Mouse (Mus musculus) limb, embryonic 10.5 days (tissue): Measurements from ENCODE around the gene Cldn3. TPM values are rescaled to one million over a fixed set of nuclear protein-coding genes. Genes with fewer than 3 reads are reported as not detected.

Experiments
- DNase-seq: peaks from one replicate; pipeline ENCODE4 v3.0.0-alpha.2; 2017; ENCODE audit warnings: low spot score
- H3K27ac ChIP-seq: fragments of 300-500 bp; sonication (generic); 2 replicates; pipeline ENCODE4 v1.5.1; 2016; ENCODE audit warnings: mild to moderate bottlenecking
- H3K27me3 ChIP-seq: fragments of 300-500 bp; sonication (generic); 2 replicates; pipeline ENCODE4 v1.6.1; 2016; ENCODE audit warnings: low read depth, mild to moderate bottlenecking; ENCODE audit not compliant: poor library complexity, severe bottlenecking
- H3K36me3 ChIP-seq: fragments of 300-500 bp; sonication (generic); 2 replicates; pipeline ENCODE4 v1.6.1; 2016; ENCODE audit warnings: mild to moderate bottlenecking, moderate library complexity
- H3K4me1 ChIP-seq: fragments of 300-500 bp; sonication (generic); 2 replicates; pipeline ENCODE4 v1.6.1; 2016
- H3K4me3 ChIP-seq: fragments of 300-500 bp; sonication (generic); 2 replicates; pipeline ENCODE4 v1.5.1; 2016; ENCODE audit warnings: mild to moderate bottlenecking, moderate library complexity
- H3K9me3 ChIP-seq: fragments of 300-500 bp; sonication (generic); replicated peaks from 2 replicates; pipeline ENCODE4 v1.6.1; 2016; ENCODE audit warnings: mild to moderate bottlenecking
- WGBS: fragments of 180-500 bp; shearing (Covaris S2); methylation state at CpG from one replicate; pipeline ENCODE4 v1.1.7; 2016; 5-methylcytosine and 5-hydroxymethylcytosine counted together
- polyA plus RNA-seq: library from polyadenylated mRNA; unstranded; fragments of >200 nt; fragmentation: Nextera tagmentation; extraction: Ambion mirVana; gene quantifications from 2 replicates; pipeline ENCODE4 v1.2.1, GENCODE M21; 2016

Gene Cldn3
- polyA plus RNA-seq, 1 experiment from 2014 or later = 8.3 TPM

GRCm38 (mm10) chr5:135012671-135013441, 26.8 kb downstream of the Cldn3 start:
- no peaks in the 10 kb centered on the region for H3K36me3 ChIP-seq
- peaks cover 46% of the 10 kb centered on the region for H3K4me1 ChIP-seq
- peak; percentile 86 for DNase-seq
- peak overlapping the region; percentile 41 for H3K4me3 ChIP-seq
- H3K27me3 ChIP-seq = peaks cover 12% of the 10 kb centered on the region; the same call in 1 of the 2 replicates
- H3K27ac ChIP-seq = peak overlapping the region; percentile 64
- 4% methylated on average over 16 of the region's 16 CpGs for WGBS
- H3K9me3 ChIP-seq = no peaks in the 10 kb centered on the region

GRCm38 (mm10) chr5:135015497-135015896, 29.5 kb downstream of the Cldn3 start:
- WGBS = 16% methylated on average over 7 of the region's 7 CpGs
- H3K36me3 ChIP-seq = no peaks in the 10 kb centered on the region
- no peaks in the 10 kb centered on the region for H3K9me3 ChIP-seq
- H3K4me3 ChIP-seq = no peak overlapping the region
- H3K4me1 ChIP-seq = peaks cover 32% of the 10 kb centered on the region
- DNase-seq = peak; percentile 86
- peaks cover 12% of the 10 kb centered on the region; the same call in 1 of the 2 replicates for H3K27me3 ChIP-seq
- H3K27ac ChIP-seq = no peak overlapping the region

DNA sequence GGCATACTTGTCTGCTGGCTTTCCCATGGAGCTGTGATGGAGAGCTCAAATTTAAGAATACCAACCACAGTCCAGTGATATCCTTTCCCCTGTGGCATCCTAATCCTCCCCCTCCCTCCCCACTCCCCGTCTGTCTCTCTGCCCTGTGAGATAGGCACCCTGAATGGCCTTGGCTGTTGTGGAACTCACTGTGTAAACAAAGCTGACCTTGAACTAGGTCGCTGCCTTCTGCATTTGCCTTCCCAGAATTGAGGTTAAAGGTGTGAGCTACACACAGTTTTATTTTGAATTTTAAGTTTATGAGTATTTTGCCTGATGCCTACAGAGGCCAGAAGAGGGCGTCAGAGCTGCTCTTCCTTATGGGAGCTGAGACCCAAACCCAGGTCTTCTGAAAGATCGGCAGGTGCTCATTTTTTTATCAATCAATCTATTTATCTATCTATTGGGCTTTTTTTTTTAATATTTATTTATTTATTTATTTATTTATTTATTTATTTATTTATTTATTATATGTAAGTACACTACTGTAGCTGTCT, 30.3 kb downstream of the Cldn3 start:
- no peak for DNase-seq
- WGBS = 61% methylated on average over 4 of the region's 4 CpGs
- Histone ChIP-seq H3K9me3 (no peaks in the 10 kb centered on the region), H3K4me3 (no peak overlapping the region), H3K4me1 (peaks cover 24% of the 10 kb centered on the region), H3K27ac (no peak overlapping the region), H3K36me3 (no peaks in the 10 kb centered on the region), H3K27me3 (peaks cover 12% of the 10 kb centered on the region; the same call in 1 of the 2 replicates)

DNA sequence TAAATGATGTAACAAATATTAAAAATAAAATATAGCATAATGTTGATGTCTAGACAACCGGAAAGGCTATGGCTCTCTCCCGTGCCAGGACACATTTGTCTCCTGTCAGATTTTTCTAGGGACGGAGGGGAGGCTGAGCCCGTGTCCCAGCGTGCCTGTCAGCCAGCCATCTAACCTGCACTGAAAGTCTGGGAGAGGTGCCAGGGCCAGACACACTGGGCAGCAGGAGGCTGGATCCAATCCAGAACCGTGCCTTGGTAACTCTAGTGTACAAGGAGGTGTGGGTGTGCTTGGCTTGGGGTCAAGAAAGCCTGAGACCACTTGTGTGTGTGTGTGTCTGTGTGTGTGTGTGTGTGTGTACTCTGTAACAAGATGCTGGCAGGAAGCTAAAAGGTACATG, 35.8 kb downstream of the Cldn3 start:
- Histone ChIP-seq H3K9me3 (no peaks in the 10 kb centered on the region), H3K4me1 (peaks cover 34% of the 10 kb centered on the region), H3K4me3 (no peak overlapping the region), H3K27me3 (no peaks in the 10 kb centered on the region), H3K27ac (no peak overlapping the region), H3K36me3 (0 out of 2 replicates have a peak, but pooled peaks cover 1% of the 10 kb centered on the region)
- WGBS = 82% methylated on average over 6 of the region's 6 CpGs
- no peak for DNase-seq

- Histone ChIP-seq H3K9me3 (no peaks in the 10 kb centered on the region), H3K27ac (peak within 1 kb of the TSS; percentile 87), H3K36me3 (0 out of 2 replicates have a peak, but pooled peaks cover 4% of the 10 kb centered on the region), H3K27me3 (no peaks in the 10 kb centered on the region), H3K4me3 (peak within 1 kb of the TSS; percentile 91), H3K4me1 (peaks cover 37% of the 10 kb centered on the region)
- under 1% methylated on average over 61 of the region's 61 CpGs for WGBS
- peak; percentile 93 for DNase-seq
Observed at GRCm38 (mm10) chr5:135023344-135024173, 37.5 kb downstream of the Cldn3 start, which contains the start of gene Stx1a. Gene Stx1a (plus strand): TSS chr5:135023482.

DNA sequence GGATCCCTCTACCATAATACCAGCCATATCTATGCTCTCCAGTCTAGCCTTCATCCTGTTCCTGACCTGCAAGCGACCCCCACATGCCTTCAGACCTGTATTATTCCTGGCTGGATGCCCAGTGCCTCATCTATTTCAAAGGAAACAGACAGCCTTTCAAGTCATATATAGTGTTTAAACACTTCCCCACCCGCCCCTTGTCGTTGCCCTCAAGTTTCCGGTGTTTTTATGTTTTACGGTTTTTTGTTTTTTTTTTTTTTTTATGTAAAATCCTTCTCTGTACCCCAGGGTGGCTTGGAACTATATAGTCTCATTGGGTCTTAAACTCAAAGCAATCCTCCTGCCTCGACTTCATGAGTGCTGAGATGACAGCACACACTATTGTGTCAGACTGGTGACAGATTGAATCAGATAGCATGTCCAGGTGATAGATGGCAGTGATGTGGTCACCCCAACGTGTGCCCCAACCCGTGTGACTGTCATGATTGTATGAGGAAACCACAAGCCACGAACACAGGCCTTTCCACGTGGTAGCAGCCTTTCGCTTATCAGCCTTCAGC, 38.7 kb downstream of the Cldn3 start:
- H3K4me1 ChIP-seq = peaks cover 48% of the 10 kb centered on the region
- H3K27me3 ChIP-seq = no peaks in the 10 kb centered on the region
- WGBS = 59% methylated on average over 11 of the region's 11 CpGs
- 0 out of 2 replicates have a peak, but pooled peaks cover 4% of the 10 kb centered on the region for H3K36me3 ChIP-seq
- H3K9me3 ChIP-seq = no peaks in the 10 kb centered on the region
- DNase-seq = no peak
- peak overlapping the region; percentile 91 for H3K4me3 ChIP-seq
- no peak overlapping the region for H3K27ac ChIP-seq

GRCm38 (mm10) chr5:135025899-135026298, 39.9 kb downstream of the Cldn3 start:
- Histone ChIP-seq H3K27ac (no peak overlapping the region), H3K36me3 (0 out of 2 replicates have a peak, but pooled peaks cover 4% of the 10 kb centered on the region), H3K4me3 (0 out of 2 replicates have a peak overlapping the region, but pooled peaks have one; percentile 20), H3K9me3 (no peaks in the 10 kb centered on the region), H3K4me1 (peaks cover 48% of the 10 kb centered on the region), H3K27me3 (no peaks in the 10 kb centered on the region)
- no peak for DNase-seq
- 12% methylated on average over 7 of the region's 7 CpGs for WGBS

- peak overlapping the region; percentile 14; the same call in 1 of the 2 replicates for H3K4me3 ChIP-seq
Observed at GRCm38 (mm10) chr5:135029007-135029854, 43.2 kb downstream of the Cldn3 start.

DNA sequence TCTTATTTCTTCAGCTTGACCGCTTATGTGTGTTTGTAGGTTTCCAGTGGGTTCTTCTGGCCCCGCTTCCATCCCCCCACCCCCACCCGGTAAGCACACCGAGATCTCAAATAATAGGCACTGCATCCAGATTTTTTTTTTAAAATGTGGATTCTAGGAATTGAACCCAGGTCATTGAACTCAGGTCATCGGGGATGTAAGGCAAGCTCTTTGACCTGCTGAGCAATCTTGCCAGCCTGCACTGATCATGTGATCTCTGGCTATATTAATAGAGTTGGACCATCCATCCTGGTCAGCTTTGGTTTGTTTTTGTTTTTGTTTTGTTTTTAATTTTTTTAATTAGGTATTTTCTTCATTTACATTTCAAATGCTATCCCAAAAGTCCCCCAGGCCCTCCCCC, 46.6 kb downstream of the Cldn3 start:
- 91% methylated on average over 5 of the region's 5 CpGs for WGBS

More at GRCm38 (mm10) chr5:135029007-135029854, 43.2 kb downstream of the Cldn3 start:
- Histone ChIP-seq H3K36me3 (0 out of 2 replicates have a peak, but pooled peaks cover 10% of the 10 kb centered on the region), H3K27me3 (no peaks in the 10 kb centered on the region), H3K27ac (peak overlapping the region; percentile 1; the same call in 1 of the 2 replicates), H3K4me1 (peaks cover 33% of the 10 kb centered on the region), H3K9me3 (no peaks in the 10 kb centered on the region)
- 57% methylated on average over 18 of the region's 18 CpGs for WGBS
- DNase-seq = no peak

GRCm38 (mm10) chr5:135034593-135034992, 48.6 kb downstream of the Cldn3 start:
- 97% methylated on average over 2 of the region's 2 CpGs for WGBS
- Histone ChIP-seq H3K27me3 (no peaks in the 10 kb centered on the region), H3K9me3 (no peaks in the 10 kb centered on the region; the same call in 1 of the 2 replicates), H3K4me1 (peaks cover 6% of the 10 kb centered on the region; the same call in 1 of the 2 replicates), H3K36me3 (peaks cover 29% of the 10 kb centered on the region), H3K4me3 (no peak overlapping the region), H3K27ac (no peak overlapping the region)
- no peak for DNase-seq

More for the DNA sequence above, 46.6 kb downstream of the Cldn3 start:
- DNase-seq = no peak
- Histone ChIP-seq H3K4me3 (no peak overlapping the region), H3K9me3 (no peaks in the 10 kb centered on the region; the same call in 1 of the 2 replicates), H3K27me3 (no peaks in the 10 kb centered on the region), H3K4me1 (peaks cover 19% of the 10 kb centered on the region), H3K36me3 (peaks cover 12% of the 10 kb centered on the region), H3K27ac (no peak overlapping the region)

DNA sequence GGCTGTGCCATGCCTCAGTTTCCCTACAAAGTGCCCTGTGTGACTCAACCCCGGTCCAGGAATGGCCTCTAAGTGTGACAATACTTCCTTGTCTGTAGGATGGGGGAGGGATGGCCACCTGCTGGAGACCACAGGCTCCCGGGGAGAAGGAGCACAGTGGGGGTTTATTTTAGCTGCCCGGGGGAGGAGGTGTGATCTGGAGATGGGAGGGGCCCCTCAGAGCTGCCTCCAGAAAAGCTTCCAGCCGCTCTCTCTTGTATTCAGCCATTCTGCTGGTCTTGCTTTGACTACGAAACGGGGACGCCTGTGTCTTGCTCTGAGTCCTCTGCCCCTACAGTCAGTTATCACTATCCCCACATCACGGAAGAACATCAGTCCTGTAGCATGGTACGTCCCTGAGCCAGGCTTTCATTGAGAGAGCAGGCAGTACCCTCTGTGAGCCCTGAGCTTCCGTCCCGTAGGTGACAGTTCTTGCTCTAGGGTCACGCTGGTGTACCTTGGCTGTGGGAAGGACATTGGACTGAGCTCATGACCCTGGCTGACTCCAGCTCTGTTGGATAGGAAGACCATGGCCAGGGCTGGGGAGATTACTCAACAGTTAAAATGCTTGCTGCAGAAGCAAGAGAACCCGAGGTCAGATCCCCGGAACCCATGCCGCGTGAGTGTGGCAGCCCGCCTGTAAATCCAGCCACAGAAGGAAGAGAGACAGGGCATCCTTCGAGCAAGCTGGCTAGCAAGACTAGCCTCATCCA, 49.8 kb downstream of the Cldn3 start:
- no peak overlapping the region for H3K27ac ChIP-seq
- peaks cover 10% of the 10 kb centered on the region for H3K4me1 ChIP-seq
- peaks cover 36% of the 10 kb centered on the region for H3K36me3 ChIP-seq
- no peaks in the 10 kb centered on the region; the same call in 1 of the 2 replicates for H3K9me3 ChIP-seq
- WGBS = 57% methylated on average over 18 of the region's 18 CpGs
- no peak for DNase-seq
- no peak overlapping the region for H3K4me3 ChIP-seq
- H3K27me3 ChIP-seq = peaks cover 3% of the 10 kb centered on the region; the same call in 1 of the 2 replicates
